Mouse (Mus musculus) G1E (cell line): Measurements from ENCODE around the gene Elavl4.

Source experiments
- CTCF ChIP-seq: IDR thresholded peaks from 2 replicates; pipeline ENCODE4 v1.5.1; 2012; ENCODE audit warnings: low read depth, low read length, inconsistent platforms, mixed read lengths
- GATA1 ChIP-seq: IDR thresholded peaks from 2 replicates; pipeline ENCODE4 v1.6.1; 2012; ENCODE audit warnings: borderline replicate concordance, low read length, inconsistent platforms, mixed read lengths
- TAL1 ChIP-seq: conservative IDR thresholded peaks from 2 replicates; pipeline ENCODE4 v1.6.1; 2012; ENCODE audit warnings: low read depth, low read length, inconsistent platforms, mixed read lengths

GRCm38 (mm10) chr4:110213666-110214065 is 138.0 kb downstream of the Elavl4 start:
- no peak for TF ChIP-seq GATA1
- no peak for TF ChIP-seq CTCF
- no peak for TF ChIP-seq TAL1
